Mouse (Mus musculus): ENCODE measurements around the gene Mtfr2. TPM values are rescaled to one million over a fixed set of nuclear protein-coding genes. Genes with fewer than 3 reads are reported as not detected.

Mtfr2 gene
- total RNA-seq (2023; ENCODE audit: inconsistent age), result 1.0 to 2.4 TPM (median 1.8 TPM) in 4 replicates

GRCm38 (mm10) chr10:20347285-20348214, at the start of gene Mtfr2:
TSS of gene Mtfr2 (plus strand) at chr10:20347770.

GRCm38 (mm10) chr10:20311918-20312735, 35.4 kb upstream of the Mtfr2 start, which contains the start of gene Bclaf1:
TSS of gene Bclaf1 (plus strand) at chr10:20312469.

Other genes with a start within 250 kb of the Mtfr2 start
- 7.3 to 8.9 TPM (median 8.3 TPM) in 4 replicates for gene Map7, start 199.3 kb upstream of the Mtfr2 start, total RNA-seq (2023; ENCODE audit: inconsistent age)
- 219 to 246 TPM (median 237 TPM) in 4 replicates for gene Bclaf1, start 35.3 kb upstream of the Mtfr2 start, total RNA-seq (2023; ENCODE audit: inconsistent age)

Data from B cell, adult (primary cell).